Mouse (Mus musculus) hindbrain, embryonic 15.5 days (tissue): ENCODE data around the gene Abcb10. TPM values are rescaled to one million over a fixed set of nuclear protein-coding genes. Genes with fewer than 3 reads are reported as not detected.
"Not testable (repeated sequence)": the region's sequence is repeated elsewhere in the genome, so short reads cannot be mapped to it uniquely, and the experiment has no call there.

Source experiments
- ATAC-seq: fragments of 200-750 bp; cut with Nextera tagmentation; 2 replicates; pipeline ENCODE4 v1.8.0; 2017; ENCODE audit warnings: low read depth, moderate number of reproducible peaks, moderate TSS enrichment; ENCODE audit not compliant: low FRiP score
- H3K27ac ChIP-seq: fragments of 300-500 bp; sonication (generic); replicated peaks from 2 replicates; pipeline ENCODE4 v1.5.1; 2015; ENCODE audit warnings: mild to moderate bottlenecking, inconsistent platforms
- H3K27me3 ChIP-seq: fragments of 300-500 bp; sonication (generic); 2 replicates; pipeline ENCODE4 v1.6.1; 2015; ENCODE audit warnings: control low read depth, inconsistent platforms
- H3K36me3 ChIP-seq: fragments of 300-500 bp; sonication (generic); 2 replicates; pipeline ENCODE4 v1.6.1; 2015; ENCODE audit warnings: control low read depth, inconsistent platforms
- H3K4me1 ChIP-seq: fragments of 300-500 bp; sonication (generic); replicated peaks from 2 replicates; pipeline ENCODE4 v1.6.1; 2015; ENCODE audit warnings: control low read depth, inconsistent platforms
- H3K4me2 ChIP-seq: fragments of 300-500 bp; sonication (generic); 2 replicates; pipeline ENCODE4 v1.6.1; 2015; ENCODE audit warnings: moderate library complexity, mild to moderate bottlenecking, inconsistent platforms
- H3K4me3 ChIP-seq: fragments of 300-500 bp; sonication (generic); 2 replicates; pipeline ENCODE4 v1.5.1; 2015; ENCODE audit warnings: mild to moderate bottlenecking, inconsistent platforms
- H3K9ac ChIP-seq: fragments of 300-500 bp; sonication (generic); 2 replicates; pipeline ENCODE4 v1.6.1; 2015; ENCODE audit warnings: inconsistent platforms
- H3K9me3 ChIP-seq: fragments of 300-500 bp; sonication (generic); 2 replicates; pipeline ENCODE4 v1.6.1; 2016; ENCODE audit warnings: control low read depth, inconsistent platforms
- WGBS: fragments of 180-500 bp; shearing (Covaris S2); methylation state at CpG from one replicate; pipeline ENCODE4 v1.1.7; 2015; 5-methylcytosine and 5-hydroxymethylcytosine counted together
- polyA plus RNA-seq: library from polyadenylated mRNA; unstranded; fragments of >200 nt; fragmentation: Nextera tagmentation; extraction: Ambion mirVana; gene quantifications from 2 replicates; pipeline ENCODE4 v1.2.1, GENCODE M21; 2015

Gene Abcb10
- polyA plus RNA-seq, 1 experiment from 2014 or later: 15.2 TPM

GRCm38 (mm10) chr8:123978166-123978838 lies 4.6 kb downstream of the Abcb10 start:
- H3K9me3 ChIP-seq: no peaks in the 10 kb centered on the region
- WGBS: 68% methylated on average over 14 of the region's 14 CpGs
- no peak for ATAC-seq
- no peak overlapping the region for H3K27ac ChIP-seq
- no peak overlapping the region for H3K4me3 ChIP-seq
- no peak overlapping the region for H3K4me2 ChIP-seq
- peaks cover 28% of the 10 kb centered on the region for H3K4me1 ChIP-seq
- H3K36me3 ChIP-seq: no peaks in the 10 kb centered on the region
- no peaks in the 10 kb centered on the region for H3K27me3 ChIP-seq
- H3K9ac ChIP-seq: no peak overlapping the region

DNA sequence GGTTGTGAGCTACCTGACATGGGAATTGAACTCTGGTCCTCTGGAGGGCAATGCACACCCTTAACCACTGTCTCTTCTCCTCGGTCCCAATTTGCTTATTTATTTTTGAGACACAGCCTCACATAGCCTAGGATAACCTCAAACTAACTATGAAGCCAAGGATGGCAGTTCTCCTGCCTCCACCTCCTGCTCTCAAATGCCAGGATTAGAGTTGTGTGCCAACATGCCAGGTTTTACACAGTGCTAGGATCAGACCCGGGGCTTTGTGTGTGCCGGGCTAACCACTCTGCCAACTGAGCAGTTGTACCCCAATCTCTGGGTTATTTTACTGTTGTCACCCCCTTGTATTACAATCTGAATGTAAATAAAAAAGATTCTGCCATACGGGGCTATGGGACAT lies 5.4 kb downstream of the Abcb10 start:
- no peaks in the 10 kb centered on the region for H3K36me3 ChIP-seq
- no peak for ATAC-seq
- no peak overlapping the region for H3K4me2 ChIP-seq
- 91% methylated on average over 4 of the region's 4 CpGs for WGBS
- no peaks in the 10 kb centered on the region for H3K9me3 ChIP-seq
- H3K9ac ChIP-seq: no peak overlapping the region
- peaks cover 24% of the 10 kb centered on the region for H3K4me1 ChIP-seq
- H3K4me3 ChIP-seq: no peak overlapping the region
- no peak overlapping the region for H3K27ac ChIP-seq
- H3K27me3 ChIP-seq: no peaks in the 10 kb centered on the region

- Histone ChIP-seq H3K4me1 (no peaks in the 10 kb centered on the region), H3K9me3 (no peaks in the 10 kb centered on the region), H3K27me3 (no peaks in the 10 kb centered on the region), H3K9ac (no peak overlapping the region), H3K36me3 (peaks cover 16% of the 10 kb centered on the region; the same call in 1 of the 2 replicates), H3K4me3 (no peak overlapping the region), H3K4me2 (no peak overlapping the region), H3K27ac (no peak overlapping the region)
- ATAC-seq: no peak
- WGBS: 81% methylated on average over 1 of the region's 1 CpGs
These were observed 9.4 kb downstream of the Abcb10 start for GRCm38 (mm10) chr8:123973495-123973894.

DNA sequence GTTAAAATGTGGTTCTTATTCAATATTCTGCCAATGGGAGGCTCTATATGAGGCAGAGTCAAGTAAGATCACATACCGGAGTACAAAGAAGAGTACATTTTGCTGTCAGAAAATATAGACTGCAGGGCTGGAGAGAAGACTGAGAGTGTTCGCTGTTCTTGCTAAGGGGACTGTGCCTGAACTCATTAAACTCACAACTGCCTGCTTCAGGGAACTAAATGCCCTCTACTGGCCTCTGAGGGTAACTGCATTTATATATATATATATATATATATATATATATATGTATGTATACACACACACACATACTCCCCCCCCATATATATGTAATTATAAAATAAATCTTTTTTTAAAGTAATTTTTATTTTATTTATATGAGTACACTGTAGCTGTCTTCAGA lies 16.0 kb downstream of the Abcb10 start:
- ATAC-seq: no peak
- WGBS: 79% methylated on average over 2 of the region's 2 CpGs

GRCm38 (mm10) chr8:123961371-123961770 lies 21.6 kb downstream of the Abcb10 start:
- H3K27ac ChIP-seq: no peak overlapping the region
- H3K9me3 ChIP-seq: no peaks in the 10 kb centered on the region
- no peaks in the 10 kb centered on the region for H3K4me1 ChIP-seq
- 71% methylated on average over 1 of the region's 1 CpGs for WGBS
- H3K4me2 ChIP-seq: no peak overlapping the region
- no peaks in the 10 kb centered on the region for H3K27me3 ChIP-seq
- H3K36me3 ChIP-seq: peaks cover 59% of the 10 kb centered on the region
- no peak overlapping the region for H3K4me3 ChIP-seq
- ATAC-seq: no peak
- no peak overlapping the region for H3K9ac ChIP-seq

More for the DNA sequence above, 16.0 kb downstream of the Abcb10 start:
- Histone ChIP-seq H3K4me2 (no peak overlapping the region), H3K27me3 (no peaks in the 10 kb centered on the region), H3K9ac (no peak overlapping the region), H3K9me3 (no peaks in the 10 kb centered on the region), H3K36me3 (peaks cover 51% of the 10 kb centered on the region), H3K4me1 (no peaks in the 10 kb centered on the region), H3K27ac (no peak overlapping the region), H3K4me3 (no peak overlapping the region)

GRCm38 (mm10) chr8:123960556-123960955 lies 22.4 kb downstream of the Abcb10 start:
- H3K9ac ChIP-seq, H3K4me1 ChIP-seq, ATAC-seq, H3K9me3 ChIP-seq, H3K27ac ChIP-seq, H3K4me3 ChIP-seq, H3K27me3 ChIP-seq, H3K4me2 ChIP-seq: not testable (repeated sequence)
- H3K36me3 ChIP-seq: peaks cover 57% of the 10 kb centered on the region
- WGBS: 76% methylated on average over 5 of the region's 5 CpGs

GRCm38 (mm10) chr8:123960056-123960455 lies 22.9 kb downstream of the Abcb10 start:
- H3K9ac ChIP-seq: no peak overlapping the region
- H3K4me3 ChIP-seq: no peak overlapping the region
- H3K4me1 ChIP-seq: no peaks in the 10 kb centered on the region
- H3K9me3 ChIP-seq: no peaks in the 10 kb centered on the region
- peaks cover 60% of the 10 kb centered on the region for H3K36me3 ChIP-seq
- 92% methylated on average over 9 of the region's 9 CpGs for WGBS
- H3K27ac ChIP-seq: no peak overlapping the region
- H3K27me3 ChIP-seq: no peaks in the 10 kb centered on the region
- no peak for ATAC-seq
- no peak overlapping the region for H3K4me2 ChIP-seq

GRCm38 (mm10) chr8:123959473-123959872 lies 23.4 kb downstream of the Abcb10 start:
- H3K4me1 ChIP-seq: no peaks in the 10 kb centered on the region
- ATAC-seq: no peak
- WGBS: 93% methylated on average over 6 of the region's 6 CpGs
- no peaks in the 10 kb centered on the region for H3K27me3 ChIP-seq
- no peaks in the 10 kb centered on the region for H3K9me3 ChIP-seq
- H3K9ac ChIP-seq: no peak overlapping the region
- no peak overlapping the region for H3K4me2 ChIP-seq
- no peak overlapping the region for H3K4me3 ChIP-seq
- peaks cover 57% of the 10 kb centered on the region for H3K36me3 ChIP-seq
- H3K27ac ChIP-seq: no peak overlapping the region

DNA sequence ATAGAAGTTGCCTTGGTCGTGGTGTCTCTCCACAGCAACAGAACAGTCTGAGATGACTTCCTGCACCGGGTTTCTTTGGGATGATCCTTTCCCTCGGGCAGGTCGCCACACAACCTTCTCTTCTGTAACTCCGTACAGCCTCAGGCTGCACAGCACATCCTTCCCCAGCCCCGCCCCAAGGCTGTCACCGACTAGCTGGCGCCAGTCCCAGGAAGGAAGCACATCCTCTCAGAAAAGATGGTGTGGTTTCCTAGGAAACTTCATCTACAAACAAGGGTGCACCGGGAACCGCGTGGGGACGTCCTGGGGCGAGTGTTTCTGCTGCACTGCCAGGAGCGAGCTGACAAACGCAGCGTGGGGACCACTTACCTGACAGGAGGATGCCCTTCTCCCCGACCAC lies 24.8 kb downstream of the Abcb10 start:
- Histone ChIP-seq H3K27ac (no peak overlapping the region), H3K4me1 (no peaks in the 10 kb centered on the region), H3K9ac (no peak overlapping the region), H3K9me3 (no peaks in the 10 kb centered on the region), H3K36me3 (peaks cover 57% of the 10 kb centered on the region), H3K27me3 (no peaks in the 10 kb centered on the region), H3K4me2 (no peak overlapping the region), H3K4me3 (no peak overlapping the region)
- 79% methylated on average over 17 of the region's 17 CpGs for WGBS
- no peak for ATAC-seq

- Histone ChIP-seq H3K27me3 (no peaks in the 10 kb centered on the region), H3K9ac (no peak overlapping the region), H3K9me3 (no peaks in the 10 kb centered on the region), H3K4me2 (no peak overlapping the region), H3K27ac (no peak overlapping the region), H3K4me3 (no peak overlapping the region), H3K36me3 (peaks cover 41% of the 10 kb centered on the region), H3K4me1 (peaks cover 9% of the 10 kb centered on the region)
- no peak for ATAC-seq
- WGBS: 91% methylated on average over 8 of the region's 8 CpGs
These were observed 28.7 kb downstream of the Abcb10 start for GRCm38 (mm10) chr8:123954246-123954645.

GRCm38 (mm10) chr8:123953686-123954085 lies 29.2 kb downstream of the Abcb10 start:
- H3K27me3 ChIP-seq: no peaks in the 10 kb centered on the region
- ATAC-seq: no peak
- H3K36me3 ChIP-seq: peaks cover 40% of the 10 kb centered on the region
- H3K27ac ChIP-seq: no peak overlapping the region
- no peak overlapping the region for H3K4me2 ChIP-seq
- WGBS: 86% methylated on average over 8 of the region's 8 CpGs
- no peak overlapping the region for H3K9ac ChIP-seq
- no peak overlapping the region for H3K4me3 ChIP-seq
- H3K9me3 ChIP-seq: no peaks in the 10 kb centered on the region
- peaks cover 10% of the 10 kb centered on the region for H3K4me1 ChIP-seq

- Histone ChIP-seq H3K4me2 (peak overlapping the region; percentile 87), H3K9ac (peak overlapping the region; percentile 64), H3K27me3 (no peaks in the 10 kb centered on the region), H3K9me3 (no peaks in the 10 kb centered on the region), H3K36me3 (peaks cover 25% of the 10 kb centered on the region; the same call in 1 of the 2 replicates), H3K4me3 (peak overlapping the region; percentile 91), H3K27ac (no peak overlapping the region), H3K4me1 (peaks cover 18% of the 10 kb centered on the region)
- ATAC-seq: no peak
- WGBS: 33% methylated on average over 10 of the region's 10 CpGs
These were observed 32.7 kb downstream of the Abcb10 start for GRCm38 (mm10) chr8:123950077-123950802.
